Mouse (Mus musculus): Measurements from ENCODE around the gene Ptbp1. TPM values are rescaled to one million over a fixed set of nuclear protein-coding genes. Genes with fewer than 3 reads are reported as not detected.
"Not testable (repeated sequence)": the region's sequence is repeated elsewhere in the genome, so short reads cannot be mapped to it uniquely, and the experiment has no call there.

Ptbp1 gene
- polyA plus RNA-seq, 1 experiment: 695 TPM

DNA sequence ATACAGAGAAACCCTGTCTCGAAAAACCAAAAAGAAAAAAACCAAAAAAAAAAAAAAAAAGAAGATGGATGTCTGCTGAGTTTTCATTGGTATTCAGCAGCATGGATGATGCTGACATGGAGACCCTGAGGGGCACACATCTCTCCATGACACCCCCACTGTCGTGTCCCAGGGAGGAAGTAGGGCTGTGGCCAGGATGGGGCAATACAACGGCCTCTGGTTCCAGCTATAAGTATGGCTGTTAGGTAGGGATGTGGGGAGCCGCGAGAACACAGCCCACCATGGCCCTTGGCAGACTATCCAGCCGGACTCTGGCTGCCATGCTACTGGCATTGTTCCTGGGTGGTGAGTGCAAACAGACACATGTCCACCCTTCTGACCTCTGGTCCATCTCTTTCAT, 31.8 kb downstream of the Ptbp1 start, which contains the start of gene Elane:
Elane (plus strand) TSS at position 194 of the 400 bp plus-strand sequence.
- TF ChIP-seq POLR2A (IDR thresholded peaks at IDR 0.05; ENCODE audit: insufficient read depth, low read length): no peak
- no peak for TF ChIP-seq CTCF (IDR thresholded peaks at IDR 0.05; ENCODE audit: low read depth, low read length)
- TF ChIP-seq EP300 (IDR thresholded peaks at IDR 0.05; ENCODE audit: insufficient read depth, low read depth, low read length): no peak
- Histone ChIP-seq H3K4me1 (ENCODE audit: control insufficient read depth, insufficient read depth, low read length) (no peaks in the 10 kb centered on the region), H3K27me3 (ENCODE audit: control insufficient read depth, insufficient read depth, low read length, poor library complexity, severe bottlenecking) (no peaks in the 10 kb centered on the region), H3K9ac (ENCODE audit: low read depth, poor library complexity, severe bottlenecking) (no peak within 1 kb of the TSS), H3K4me3 (ENCODE audit: low read depth, low read length) (no peak within 1 kb of the TSS), H3K36me3 (ENCODE audit: control insufficient read depth, insufficient read depth, low read length, poor library complexity, severe bottlenecking) (no peaks in the 10 kb centered on the region), H3K27ac (ENCODE audit: insufficient read depth, low read length) (no peak within 1 kb of the TSS), H3K9me3 (replicated peaks; ENCODE audit: control insufficient read depth, insufficient read depth, low read length, poor library complexity, severe bottlenecking) (no peaks in the 10 kb centered on the region)

DNA sequence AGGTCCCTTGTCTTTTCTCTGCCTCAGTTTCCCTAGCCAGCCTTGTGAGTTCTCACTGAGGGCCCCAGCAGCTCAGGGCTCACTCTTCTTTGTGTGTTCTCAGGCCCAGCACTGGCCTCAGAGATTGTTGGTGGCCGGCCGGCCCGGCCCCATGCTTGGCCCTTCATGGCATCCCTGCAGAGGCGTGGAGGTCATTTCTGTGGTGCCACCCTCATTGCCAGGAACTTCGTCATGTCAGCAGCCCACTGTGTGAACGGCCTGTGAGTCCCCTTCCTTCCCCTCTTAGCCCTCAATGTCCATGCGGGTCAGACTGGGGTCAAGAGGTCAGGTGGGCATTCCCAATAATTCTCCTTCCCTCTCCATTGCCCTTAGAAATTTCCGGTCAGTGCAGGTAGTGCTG, 32.4 kb downstream of the Ptbp1 start:
- Histone ChIP-seq H3K27ac (ENCODE audit: insufficient read depth, low read length) (no peak overlapping the region), H3K4me3 (ENCODE audit: low read depth, low read length) (no peak overlapping the region), H3K9ac (ENCODE audit: low read depth, poor library complexity, severe bottlenecking) (no peak overlapping the region), H3K9me3 (replicated peaks; ENCODE audit: control insufficient read depth, insufficient read depth, low read length, poor library complexity, severe bottlenecking) (no peaks in the 10 kb centered on the region), H3K27me3 (ENCODE audit: control insufficient read depth, insufficient read depth, low read length, poor library complexity, severe bottlenecking) (no peaks in the 10 kb centered on the region), H3K4me1 (ENCODE audit: control insufficient read depth, insufficient read depth, low read length) (no peaks in the 10 kb centered on the region), H3K36me3 (ENCODE audit: control insufficient read depth, insufficient read depth, low read length, poor library complexity, severe bottlenecking) (no peaks in the 10 kb centered on the region)
- TF ChIP-seq POLR2A (IDR thresholded peaks at IDR 0.05; ENCODE audit: insufficient read depth, low read length) (no peak), EP300 (IDR thresholded peaks at IDR 0.05; ENCODE audit: insufficient read depth, low read depth, low read length) (no peak), CTCF (IDR thresholded peaks at IDR 0.05; ENCODE audit: low read depth, low read length) (no peak)

DNA sequence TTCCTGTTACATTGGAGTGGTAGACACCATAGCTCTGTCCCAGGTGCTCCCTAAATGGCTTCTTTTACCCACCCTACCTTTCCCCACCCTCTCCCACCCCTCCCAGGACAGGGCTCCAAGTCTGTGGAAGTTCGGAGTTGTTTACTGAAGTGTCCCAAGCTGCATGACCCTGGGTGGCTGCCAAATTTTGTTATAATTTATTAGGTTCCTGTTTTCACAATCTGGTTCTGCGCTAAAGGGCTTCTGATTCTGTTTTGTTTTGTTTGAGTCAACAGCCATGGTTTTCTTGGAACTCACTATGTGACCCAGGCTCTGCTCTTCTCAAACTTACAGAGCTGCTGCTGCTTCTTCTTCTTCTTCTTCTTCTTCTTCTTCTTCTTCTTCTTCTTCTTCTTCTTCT, 35.2 kb downstream of the Ptbp1 start:
- H3K9ac ChIP-seq (ENCODE audit: low read depth, poor library complexity, severe bottlenecking): no peak overlapping the region

DNA sequence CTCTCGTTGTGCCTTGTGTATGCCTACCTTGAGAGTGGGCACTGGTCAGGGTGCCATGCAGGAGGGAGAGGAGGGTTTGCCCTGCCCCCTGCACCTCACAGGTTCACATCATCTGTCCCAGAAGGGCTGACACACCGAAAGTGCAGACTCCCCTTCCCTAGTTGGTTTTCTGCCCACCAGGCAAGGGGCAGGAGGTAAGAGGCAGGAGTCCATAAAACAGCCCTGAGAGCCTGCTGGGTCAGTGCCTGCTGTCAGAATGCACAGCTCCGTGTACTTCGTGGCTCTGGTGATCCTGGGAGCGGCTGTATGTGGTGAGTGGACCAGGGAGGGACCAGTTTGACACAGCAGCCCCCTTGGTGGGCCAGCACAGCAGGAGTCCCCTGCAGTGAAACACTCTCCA, 36.4 kb downstream of the Ptbp1 start, which contains the start of gene Cfd:
Cfd (plus strand) TSS at position 184 of the 400 bp plus-strand sequence.
- Histone ChIP-seq H3K4me1 (ENCODE audit: control insufficient read depth, insufficient read depth, low read length) (no peaks in the 10 kb centered on the region), H3K27ac (ENCODE audit: insufficient read depth, low read length) (no peak within 1 kb of the TSS), H3K9ac (ENCODE audit: low read depth, poor library complexity, severe bottlenecking) (no peak within 1 kb of the TSS), H3K4me3 (ENCODE audit: low read depth, low read length) (no peak within 1 kb of the TSS), H3K36me3 (ENCODE audit: control insufficient read depth, insufficient read depth, low read length, poor library complexity, severe bottlenecking) (no peaks in the 10 kb centered on the region), H3K27me3 (ENCODE audit: control insufficient read depth, insufficient read depth, low read length, poor library complexity, severe bottlenecking) (no peaks in the 10 kb centered on the region), H3K9me3 (replicated peaks; ENCODE audit: control insufficient read depth, insufficient read depth, low read length, poor library complexity, severe bottlenecking) (no peaks in the 10 kb centered on the region)
- TF ChIP-seq POLR2A (IDR thresholded peaks at IDR 0.05; ENCODE audit: insufficient read depth, low read length) (no peak), EP300 (IDR thresholded peaks at IDR 0.05; ENCODE audit: insufficient read depth, low read depth, low read length) (no peak), CTCF (IDR thresholded peaks at IDR 0.05; ENCODE audit: low read depth, low read length) (no peak)

More for the DNA sequence above, 35.2 kb downstream of the Ptbp1 start:
- Histone ChIP-seq H3K27me3 (ENCODE audit: control insufficient read depth, insufficient read depth, low read length, poor library complexity, severe bottlenecking) (no peaks in the 10 kb centered on the region), H3K4me1 (ENCODE audit: control insufficient read depth, insufficient read depth, low read length) (no peaks in the 10 kb centered on the region), H3K9me3 (replicated peaks; ENCODE audit: control insufficient read depth, insufficient read depth, low read length, poor library complexity, severe bottlenecking) (no peaks in the 10 kb centered on the region), H3K36me3 (ENCODE audit: control insufficient read depth, insufficient read depth, low read length, poor library complexity, severe bottlenecking) (no peaks in the 10 kb centered on the region), H3K4me3 (ENCODE audit: low read depth, low read length) (no peak overlapping the region), H3K27ac (ENCODE audit: insufficient read depth, low read length) (no peak overlapping the region)
- TF ChIP-seq POLR2A (IDR thresholded peaks at IDR 0.05; ENCODE audit: insufficient read depth, low read length): no peak
- no peak for TF ChIP-seq EP300 (IDR thresholded peaks at IDR 0.05; ENCODE audit: insufficient read depth, low read depth, low read length)
- TF ChIP-seq CTCF (IDR thresholded peaks at IDR 0.05; ENCODE audit: low read depth, low read length): no peak

DNA sequence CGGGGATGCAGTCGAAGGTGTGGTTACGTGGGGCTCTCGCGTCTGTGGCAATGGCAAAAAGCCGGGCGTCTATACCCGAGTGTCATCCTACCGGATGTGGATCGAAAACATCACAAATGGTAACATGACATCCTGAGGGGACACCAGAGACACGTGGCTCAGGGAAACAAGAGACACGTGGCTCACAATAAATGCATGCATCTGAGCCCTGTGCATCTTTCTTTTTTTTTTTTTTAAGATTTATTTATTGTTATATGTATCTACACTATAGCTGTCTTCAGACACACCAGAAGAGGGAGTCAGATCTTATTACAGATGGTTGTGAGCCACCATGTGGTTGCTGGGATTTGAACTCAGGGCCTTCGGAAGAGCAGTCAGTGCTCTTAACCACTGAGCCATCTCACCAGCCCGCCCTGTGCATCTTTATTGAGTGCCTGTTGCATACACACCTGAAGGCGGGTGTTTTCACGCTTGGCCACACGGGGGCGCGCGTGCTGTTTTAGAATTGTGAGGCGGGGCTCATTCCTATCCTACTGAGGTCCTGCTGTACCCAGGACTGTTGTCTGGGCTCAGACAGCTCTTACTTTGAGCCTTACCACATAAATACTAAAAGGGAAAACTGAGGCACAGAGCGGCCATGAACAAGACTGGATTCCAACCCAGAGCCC, 38.4 kb downstream of the Ptbp1 start:
- H3K4me3 ChIP-seq (ENCODE audit: low read depth, low read length); H3K36me3 ChIP-seq (ENCODE audit: control insufficient read depth, insufficient read depth, low read length, poor library complexity, severe bottlenecking); H3K27ac ChIP-seq (ENCODE audit: insufficient read depth, low read length); H3K27me3 ChIP-seq (ENCODE audit: control insufficient read depth, insufficient read depth, low read length, poor library complexity, severe bottlenecking); H3K9me3 ChIP-seq (replicated peaks; ENCODE audit: control insufficient read depth, insufficient read depth, low read length, poor library complexity, severe bottlenecking); H3K4me1 ChIP-seq (ENCODE audit: control insufficient read depth, insufficient read depth, low read length); H3K9ac ChIP-seq (ENCODE audit: low read depth, poor library complexity, severe bottlenecking): not testable (repeated sequence)
- peak; percentile 86 for TF ChIP-seq CTCF (IDR thresholded peaks at IDR 0.05; ENCODE audit: low read depth, low read length)

DNA sequence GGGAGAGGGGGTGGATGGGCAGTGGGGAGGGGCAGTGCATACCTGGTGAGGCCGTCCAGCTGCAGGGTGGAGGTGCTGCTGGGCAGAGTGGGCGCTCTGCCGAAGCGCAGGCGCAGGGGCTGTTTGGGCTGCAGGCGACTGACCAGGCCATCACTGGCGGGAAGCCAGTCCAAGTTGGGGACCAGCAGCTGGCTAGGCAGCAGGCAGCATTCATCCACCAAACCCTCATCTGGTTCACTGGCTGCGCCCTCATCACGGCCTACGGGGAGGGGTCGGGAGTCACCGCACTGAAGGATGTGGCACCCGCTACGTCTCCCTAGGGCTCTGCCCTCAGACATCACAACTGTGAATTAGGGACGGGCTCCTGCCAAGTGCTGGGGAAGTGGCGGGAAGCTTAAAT, 42.1 kb downstream of the Ptbp1 start:
- Histone ChIP-seq H3K27ac (ENCODE audit: insufficient read depth, low read length) (no peak overlapping the region), H3K9ac (ENCODE audit: low read depth, poor library complexity, severe bottlenecking) (no peak overlapping the region), H3K4me3 (ENCODE audit: low read depth, low read length) (no peak overlapping the region), H3K4me1 (ENCODE audit: control insufficient read depth, insufficient read depth, low read length) (peaks cover 3% of the 10 kb centered on the region), H3K9me3 (replicated peaks; ENCODE audit: control insufficient read depth, insufficient read depth, low read length, poor library complexity, severe bottlenecking) (no peaks in the 10 kb centered on the region), H3K27me3 (ENCODE audit: control insufficient read depth, insufficient read depth, low read length, poor library complexity, severe bottlenecking) (no peaks in the 10 kb centered on the region), H3K36me3 (ENCODE audit: control insufficient read depth, insufficient read depth, low read length, poor library complexity, severe bottlenecking) (no peaks in the 10 kb centered on the region)
- TF ChIP-seq POLR2A (IDR thresholded peaks at IDR 0.05; ENCODE audit: insufficient read depth, low read length): no peak
- TF ChIP-seq EP300 (IDR thresholded peaks at IDR 0.05; ENCODE audit: insufficient read depth, low read depth, low read length): no peak
- no peak for TF ChIP-seq CTCF (IDR thresholded peaks at IDR 0.05; ENCODE audit: low read depth, low read length)
